Mouse (Mus musculus) G1E (cell line): ENCODE measurements around the gene Slc16a4.

ENCODE experiments used
- CTCF ChIP-seq: IDR thresholded peaks from 2 replicates; pipeline ENCODE4 v1.5.1; 2012; ENCODE audit warnings: low read depth, low read length, inconsistent platforms, mixed read lengths
- GATA1 ChIP-seq: IDR thresholded peaks from 2 replicates; pipeline ENCODE4 v1.6.1; 2012; ENCODE audit warnings: borderline replicate concordance, low read length, inconsistent platforms, mixed read lengths
- GATA2 ChIP-seq: IDR thresholded peaks from 2 replicates; pipeline ENCODE4 v1.6.1; 2012; ENCODE audit warnings: low read depth, low read length, inconsistent platforms, borderline replicate concordance
- POLR2AphosphoS5 ChIP-seq: IDR thresholded peaks from 2 replicates; pipeline ENCODE4 v1.6.1; 2012; ENCODE audit warnings: low read depth, low read length, inconsistent platforms; ENCODE audit not compliant: insufficient replicate concordance
- TAL1 ChIP-seq: conservative IDR thresholded peaks from 2 replicates; pipeline ENCODE4 v1.6.1; 2012; ENCODE audit warnings: low read depth, low read length, inconsistent platforms, mixed read lengths

- TF ChIP-seq CTCF (no peak), TAL1 (no peak), GATA1 (no peak), POLR2AphosphoS5 (no peak), GATA2 (no peak)
These were observed 41.3 kb downstream of the Slc16a4 start for GRCm38 (mm10) chr3:107332127-107332959.
